Mouse (Mus musculus): ENCODE measurements around the gene Igf2r. TPM values are rescaled to one million over a fixed set of nuclear protein-coding genes. Genes with fewer than 3 reads are reported as not detected.
A peak's percentile ranks its signal among the peaks of the same experiment; 100 is the strongest.

Igf2r gene
- polyA plus RNA-seq, 2 experiments, result 62.4 to 97.3 TPM

- Histone ChIP-seq H3K4me2 (replicated peaks; ENCODE audit: low read depth, low read length, severe bottlenecking) (0 out of 2 replicates have a peak overlapping the region, but pooled peaks have one; percentile 17), H3K36me3 (ENCODE audit: control insufficient read depth, insufficient read depth, low read length) (peaks cover 16% of the 10 kb centered on the region; the same call in 1 of the 2 replicates), H3K9ac (ENCODE audit: low read depth, low read length, severe bottlenecking) (no peak overlapping the region), H3K9me3 (ENCODE audit: control insufficient read depth, low read length) (no peaks in the 10 kb centered on the region), H3K4me3 (replicated peaks; ENCODE audit: low read length) (no peak overlapping the region), H3K27ac (replicated peaks; ENCODE audit: low read depth, low read length) (peak overlapping the region; percentile 90), H3K27me3 (ENCODE audit: control insufficient read depth, insufficient read depth, low read length) (no peaks in the 10 kb centered on the region), H3K4me1 (ENCODE audit: control insufficient read depth, insufficient read depth, low read length) (peaks cover 51% of the 10 kb centered on the region)
- TF ChIP-seq POLR2A (IDR thresholded peaks at IDR 0.05; ENCODE audit: borderline replicate concordance, extremely low read depth, insufficient read depth, insufficient read length), result no peak
- ATAC-seq (ENCODE audit: low FRiP score, low read depth) (peak; percentile 28; the same call in 1 of the 2 replicates), DNase-seq (ENCODE audit: low spot score) (no peak)
- 12% methylated on average over 8 of the region's 8 CpGs for WGBS
Observed at GRCm38 (mm10) chr17:12780125-12780524, 10.7 kb upstream of the Igf2r start.

GRCm38 (mm10) chr17:12779442-12779841, 10.0 kb upstream of the Igf2r start:
- no peak for TF ChIP-seq POLR2A (IDR thresholded peaks at IDR 0.05; ENCODE audit: borderline replicate concordance, extremely low read depth, insufficient read depth, insufficient read length)
- Histone ChIP-seq H3K4me1 (ENCODE audit: control insufficient read depth, insufficient read depth, low read length) (peaks cover 51% of the 10 kb centered on the region), H3K36me3 (ENCODE audit: control insufficient read depth, insufficient read depth, low read length) (peaks cover 10% of the 10 kb centered on the region; the same call in 1 of the 2 replicates), H3K9me3 (ENCODE audit: control insufficient read depth, low read length) (no peaks in the 10 kb centered on the region), H3K9ac (ENCODE audit: low read depth, low read length, severe bottlenecking) (no peak overlapping the region), H3K4me2 (replicated peaks; ENCODE audit: low read depth, low read length, severe bottlenecking) (no peak overlapping the region), H3K27ac (replicated peaks; ENCODE audit: low read depth, low read length) (peak overlapping the region; percentile 90; the same call in 1 of the 2 replicates), H3K4me3 (replicated peaks; ENCODE audit: low read length) (no peak overlapping the region), H3K27me3 (ENCODE audit: control insufficient read depth, insufficient read depth, low read length) (no peaks in the 10 kb centered on the region)
- WGBS, result 51% methylated on average over 3 of the region's 3 CpGs
- DNase-seq (ENCODE audit: low spot score) (no peak), ATAC-seq (ENCODE audit: low FRiP score, low read depth) (no peak)

- no peak for TF ChIP-seq POLR2A (IDR thresholded peaks at IDR 0.05; ENCODE audit: borderline replicate concordance, extremely low read depth, insufficient read depth, insufficient read length)
- H3K4me1 ChIP-seq (ENCODE audit: control insufficient read depth, insufficient read depth, low read length), result peaks cover 8% of the 10 kb centered on the region
- no peak for ATAC-seq (ENCODE audit: low FRiP score, low read depth)
- WGBS, result 71% methylated on average over 3 of the region's 3 CpGs
- no peak for DNase-seq (ENCODE audit: low spot score)
- H3K4me2 ChIP-seq (replicated peaks; ENCODE audit: low read depth, low read length, severe bottlenecking), result no peak overlapping the region
- H3K27me3 ChIP-seq (ENCODE audit: control insufficient read depth, insufficient read depth, low read length), result no peaks in the 10 kb centered on the region
- no peak overlapping the region for H3K9ac ChIP-seq (ENCODE audit: low read depth, low read length, severe bottlenecking)
- peaks cover 29% of the 10 kb centered on the region for H3K36me3 ChIP-seq (ENCODE audit: control insufficient read depth, insufficient read depth, low read length)
- H3K9me3 ChIP-seq (ENCODE audit: control insufficient read depth, low read length), result no peaks in the 10 kb centered on the region
- H3K4me3 ChIP-seq (replicated peaks; ENCODE audit: low read length), result no peak overlapping the region
- H3K27ac ChIP-seq (replicated peaks; ENCODE audit: low read depth, low read length), result no peak overlapping the region
Observed at GRCm38 (mm10) chr17:12773956-12774355, 4.5 kb upstream of the Igf2r start.

- H3K4me2 ChIP-seq (replicated peaks; ENCODE audit: low read depth, low read length, severe bottlenecking), result peak overlapping the region; percentile 48; the same call in 1 of the 2 replicates
- ATAC-seq (ENCODE audit: low FRiP score, low read depth) (no peak), DNase-seq (ENCODE audit: low spot score) (no peak)
- H3K27me3 ChIP-seq (ENCODE audit: control insufficient read depth, insufficient read depth, low read length), result no peaks in the 10 kb centered on the region
- H3K4me3 ChIP-seq (replicated peaks; ENCODE audit: low read length), result no peak overlapping the region
- WGBS, result 89% methylated on average over 5 of the region's 5 CpGs
- peaks cover 23% of the 10 kb centered on the region for H3K4me1 ChIP-seq (ENCODE audit: control insufficient read depth, insufficient read depth, low read length)
- peaks cover 31% of the 10 kb centered on the region for H3K36me3 ChIP-seq (ENCODE audit: control insufficient read depth, insufficient read depth, low read length)
- H3K27ac ChIP-seq (replicated peaks; ENCODE audit: low read depth, low read length), result no peak overlapping the region
- H3K9me3 ChIP-seq (ENCODE audit: control insufficient read depth, low read length), result no peaks in the 10 kb centered on the region
- TF ChIP-seq POLR2A (IDR thresholded peaks at IDR 0.05; ENCODE audit: borderline replicate concordance, extremely low read depth, insufficient read depth, insufficient read length), result no peak
- H3K9ac ChIP-seq (ENCODE audit: low read depth, low read length, severe bottlenecking), result no peak overlapping the region
Observed at GRCm38 (mm10) chr17:12770500-12770899, 1.0 kb upstream of the Igf2r start.

GRCm38 (mm10) chr17:12768415-12769379, 767 bp downstream of the Igf2r start:
- no peak for TF ChIP-seq POLR2A (IDR thresholded peaks at IDR 0.05; ENCODE audit: borderline replicate concordance, extremely low read depth, insufficient read depth, insufficient read length)
- H3K4me1 ChIP-seq (ENCODE audit: control insufficient read depth, insufficient read depth, low read length), result peaks cover 29% of the 10 kb centered on the region
- peak overlapping the region; percentile 75 for H3K27ac ChIP-seq (replicated peaks; ENCODE audit: low read depth, low read length)
- H3K4me3 ChIP-seq (replicated peaks; ENCODE audit: low read length), result peak overlapping the region; percentile 65
- peak overlapping the region; percentile 48 for H3K4me2 ChIP-seq (replicated peaks; ENCODE audit: low read depth, low read length, severe bottlenecking)
- H3K9me3 ChIP-seq (ENCODE audit: control insufficient read depth, low read length), result no peaks in the 10 kb centered on the region
- H3K27me3 ChIP-seq (ENCODE audit: control insufficient read depth, insufficient read depth, low read length), result no peaks in the 10 kb centered on the region
- WGBS, result 34% methylated on average over 38 of the region's 41 CpGs
- ATAC-seq (ENCODE audit: low FRiP score, low read depth) (no peak), DNase-seq (ENCODE audit: low spot score) (no peak)
- H3K36me3 ChIP-seq (ENCODE audit: control insufficient read depth, insufficient read depth, low read length), result peaks cover 29% of the 10 kb centered on the region
- H3K9ac ChIP-seq (ENCODE audit: low read depth, low read length, severe bottlenecking), result peak overlapping the region; percentile 87
